Mouse (Mus musculus): ENCODE measurements at regions not wholly inside any gene's neighbourhood (a gene's known extent, or its start where the extent isn't known, plus 50 kb on each side); places are given as distances from the start of the nearest gene placed in this dataset.

- TF ChIP-seq CTCF (IDR thresholded peaks at IDR 0.05; ENCODE audit: low read depth, low read length): no peak
- no peak for TF ChIP-seq POLR2A (IDR thresholded peaks at IDR 0.05; ENCODE audit: insufficient read depth, low read length)
Measured at GRCm38 (mm10) chr16:53266116-53266515, 812.2 kb upstream of the Alcam start.
